Mouse (Mus musculus): ENCODE measurements at regions not wholly inside any gene's neighbourhood (a gene's known extent, or its start where the extent isn't known, plus 50 kb on each side); places are given as distances from the start of the nearest gene placed in this dataset.

DNA sequence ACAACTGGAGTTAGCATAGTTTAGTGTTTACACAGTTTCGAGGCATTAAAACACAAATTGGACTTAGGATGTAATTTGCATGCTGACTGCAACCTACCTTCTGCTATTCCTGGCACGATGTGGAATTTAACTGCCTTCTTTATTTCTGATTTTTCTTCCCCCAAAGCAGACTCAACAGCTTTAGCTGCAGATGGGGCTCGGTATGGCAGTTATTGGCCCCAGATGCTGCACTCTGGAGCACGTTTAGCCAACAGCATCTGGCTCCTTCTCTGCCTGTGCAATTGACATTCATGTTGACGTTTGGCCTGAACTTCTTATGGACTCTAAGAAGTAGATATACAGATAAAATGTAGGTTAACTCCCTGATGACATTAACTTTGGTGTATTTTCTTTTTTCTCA, 625.8 kb upstream of the Gm597 start:
- DNase-seq (ENCODE audit: extremely low spot score), result no peak

DNA sequence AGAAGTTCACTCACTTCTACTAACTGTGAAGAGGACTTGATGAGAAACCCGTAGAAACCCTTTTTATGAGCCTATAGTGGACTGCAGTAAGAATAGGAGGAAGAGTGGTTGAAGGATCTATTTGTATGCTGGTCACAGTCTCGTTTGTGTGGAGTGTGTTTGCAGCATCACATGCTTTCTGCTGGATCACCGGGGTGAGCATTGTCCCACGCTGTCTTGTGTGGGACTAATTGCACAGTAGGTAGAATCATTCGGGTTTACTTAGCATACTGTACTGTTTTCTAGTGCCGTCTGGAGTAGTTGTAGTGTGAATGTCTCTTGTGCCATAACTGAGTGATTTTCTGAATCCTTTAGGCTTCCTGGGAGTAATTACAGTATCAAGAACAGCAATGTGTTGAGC, 624.1 kb upstream of the Gm597 start:
- DNase-seq (ENCODE audit: extremely low spot score), result no peak

DNA sequence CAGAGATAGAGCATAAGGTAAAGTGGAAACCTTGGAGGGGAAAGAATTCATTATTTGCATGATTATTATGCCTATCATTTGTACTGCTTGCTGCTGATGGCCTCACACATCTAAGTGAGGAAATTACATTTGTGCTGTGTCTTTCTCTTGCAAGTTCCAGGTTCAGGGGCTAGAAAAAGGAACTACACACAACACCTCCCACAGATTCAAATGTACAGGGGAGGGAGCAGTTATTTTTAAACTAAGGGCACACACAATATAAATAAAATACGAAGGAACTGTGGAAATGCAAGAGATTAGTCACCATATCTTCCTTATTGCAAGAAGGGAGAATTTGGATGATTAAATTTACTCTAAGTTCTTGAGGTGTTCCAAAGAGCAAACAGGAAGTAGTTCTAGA, 583.7 kb upstream of the Gm597 start:
- DNase-seq (ENCODE audit: extremely low spot score), result no peak

DNA sequence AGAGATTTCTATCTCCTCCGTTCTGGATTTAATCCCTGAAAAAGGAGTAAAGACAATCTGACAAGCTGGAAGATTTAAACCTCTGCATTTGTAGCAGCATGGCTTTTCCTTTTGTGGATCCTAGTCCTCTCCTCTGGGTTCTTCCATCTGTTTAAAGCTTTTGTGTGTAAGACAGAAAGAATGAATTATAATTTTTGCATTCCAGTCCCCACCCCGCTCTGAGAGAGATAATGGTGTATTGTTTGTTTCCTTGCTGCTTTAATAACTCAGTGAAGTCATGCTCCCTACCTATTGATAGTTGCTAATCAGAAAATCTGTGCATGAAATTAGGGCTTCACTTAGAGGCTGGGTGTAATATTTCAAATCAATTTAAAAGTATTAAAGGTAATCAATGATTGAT, 561.5 kb upstream of the Gm597 start:
- peak; percentile 4 for DNase-seq (ENCODE audit: extremely low spot score)

DNA sequence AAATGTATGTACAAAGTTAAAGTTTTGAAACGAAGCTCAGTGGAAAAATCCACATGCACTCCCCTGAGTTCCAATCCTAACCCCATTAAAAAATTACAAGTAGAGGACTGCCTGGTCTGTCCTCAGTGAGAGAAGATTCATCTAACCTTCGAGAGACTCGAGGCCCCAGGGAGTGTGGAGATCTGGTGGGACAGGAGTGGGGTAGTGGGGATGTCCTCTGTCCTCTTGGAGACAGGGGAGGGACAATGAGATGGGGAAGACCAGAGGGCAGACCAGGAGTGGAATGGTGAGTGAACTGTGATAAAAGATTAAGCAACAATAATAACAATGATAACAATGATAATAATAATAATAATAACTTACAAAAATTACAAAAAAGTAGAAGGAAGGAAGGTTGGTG, 560.9 kb upstream of the Gm597 start:
- no peak for DNase-seq (ENCODE audit: extremely low spot score)

DNA sequence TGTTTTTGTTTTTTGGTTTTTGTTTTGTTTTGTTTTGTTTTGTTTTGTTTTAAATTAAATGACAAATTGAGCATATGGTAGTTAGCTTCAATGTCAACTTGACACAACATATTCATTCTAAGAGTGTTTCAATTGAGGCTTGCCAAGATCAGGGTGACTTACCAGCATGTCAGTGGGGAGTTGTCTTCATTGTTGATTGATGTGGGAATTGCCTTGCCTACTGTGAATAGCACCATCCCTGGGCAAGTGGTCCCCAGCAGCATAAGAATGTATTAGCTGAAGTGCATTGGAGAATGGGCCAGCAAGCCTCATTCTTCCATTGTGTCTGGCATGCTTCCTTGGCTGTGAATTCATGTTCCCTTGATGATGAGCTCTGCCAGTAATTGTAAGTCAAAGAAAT, 548.9 kb upstream of the Gm597 start:
- DNase-seq (ENCODE audit: extremely low spot score), result no peak

All from embryo, embryonic 9.5 days (tissue).